Mouse (Mus musculus) ovary, adult 2 months (tissue): Measurements from ENCODE around the gene Olfr504. TPM values are rescaled to one million over a fixed set of nuclear protein-coding genes. Genes with fewer than 3 reads are reported as not detected.

ENCODE experiments used
- polyA plus RNA-seq: library from polyadenylated mRNA; depleted of rRNA; stranded (reverse); fragments of >200 nt; gene quantifications from 2 replicates; pipeline ENCODE4 v1.2.3, GENCODE M21; 2012; rRNA removed

Olfr504 gene
- not detected in 2 replicates for polyA plus RNA-seq

DNA sequence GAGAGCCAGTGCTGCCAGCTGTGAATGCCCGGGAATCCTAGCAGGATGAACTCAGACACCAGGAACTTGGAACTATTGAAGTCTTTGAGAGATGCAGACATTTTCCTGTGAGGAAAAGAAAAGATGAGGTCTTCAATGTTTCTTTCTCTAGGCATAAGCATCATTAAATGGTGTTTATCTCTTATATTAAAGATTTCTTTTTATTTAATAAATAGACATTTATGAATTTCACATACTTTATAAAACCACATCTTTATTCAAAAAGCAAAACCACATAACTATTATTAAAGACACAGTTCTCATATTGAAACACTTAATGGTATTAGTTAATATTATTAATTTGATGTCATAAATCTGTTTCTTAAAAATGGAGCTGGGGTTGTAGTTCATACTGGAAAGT, at the start of gene Olfr504:
Gene Olfr504 (minus strand): TSS at position 101 of the 400 bp plus-strand sequence.

DNA sequence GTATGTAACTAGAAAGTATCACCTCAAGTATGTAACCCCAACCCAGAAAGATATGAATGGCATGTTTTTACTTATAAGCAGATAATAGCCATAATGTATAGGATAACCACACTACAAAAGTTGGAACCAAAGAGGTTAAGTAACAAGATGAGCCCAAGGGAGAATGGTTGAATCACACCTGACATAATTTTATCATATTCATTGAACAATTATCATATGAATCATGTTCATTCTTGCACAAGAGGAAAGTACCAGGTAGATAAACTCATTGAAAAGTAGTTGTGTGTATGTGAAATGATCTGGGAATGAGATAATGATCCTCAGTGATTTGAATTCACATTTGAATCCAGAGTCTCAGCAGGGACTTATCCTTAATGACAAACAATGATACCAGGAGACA, 44.9 kb upstream of the Olfr504 start, which contains the start of gene Olfr506:
Gene Olfr506 (plus strand): TSS at position 301 of the 400 bp plus-strand sequence.

DNA sequence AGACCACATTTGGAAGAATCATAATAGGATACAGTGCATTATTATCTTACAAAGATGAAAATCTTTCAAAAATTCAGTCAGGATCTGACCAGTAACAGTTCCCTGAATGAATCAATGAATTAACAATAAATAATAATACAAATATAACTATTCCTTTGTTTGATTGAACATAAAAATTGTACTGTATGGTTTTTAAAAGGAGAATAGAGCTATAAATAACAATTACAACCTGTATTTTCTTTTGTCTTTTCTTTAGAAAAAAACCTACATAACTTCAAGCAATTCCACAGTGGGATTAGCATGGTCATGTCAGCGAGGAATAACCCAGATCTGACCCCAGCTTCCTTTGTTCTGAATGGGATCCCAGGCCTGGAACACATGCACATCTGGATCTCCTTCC, 21.4 kb downstream of the Olfr504 start, which contains the start of gene Olfr503:
Gene Olfr503 (plus strand): TSS at position 301 of the 400 bp plus-strand sequence.

GRCm38 (mm10) chr7:108524965-108525364, 40.6 kb downstream of the Olfr504 start, which contains the start of gene Olfr502:
Gene Olfr502, minus strand, starts transcription at chr7:108525065.

Other genes starting within 250 kb of the Olfr504 start
- gene Olfr492, start 242.1 kb downstream of the Olfr504 start, polyA plus RNA-seq, result not detected in 2 replicates
- not detected in 2 replicates for gene Olfr493, start 218.8 kb downstream of the Olfr504 start, polyA plus RNA-seq
- gene Olfr494, start 200.5 kb downstream of the Olfr504 start, polyA plus RNA-seq, result not detected in 2 replicates
- gene Olfr495, start 172.6 kb downstream of the Olfr504 start, polyA plus RNA-seq, result not detected in 2 replicates
- not detected in 2 replicates for gene Olfr497, start 145.4 kb downstream of the Olfr504 start, polyA plus RNA-seq
- not detected in 2 replicates for gene Olfr498, start 100.5 kb downstream of the Olfr504 start, polyA plus RNA-seq
- gene Olfr502, start 40.7 kb downstream of the Olfr504 start, polyA plus RNA-seq, result not detected in 2 replicates
- not detected in 2 replicates for gene Olfr503, start 21.3 kb downstream of the Olfr504 start, polyA plus RNA-seq
- not detected in 2 replicates for gene Olfr506, start 45.0 kb upstream of the Olfr504 start, polyA plus RNA-seq
- gene Olfr507, start 56.0 kb upstream of the Olfr504 start, polyA plus RNA-seq, result not detected in 2 replicates
- gene Olfr508, start 64.2 kb upstream of the Olfr504 start, polyA plus RNA-seq, result not detected in 2 replicates
- gene Olfr509, start 86.1 kb upstream of the Olfr504 start, polyA plus RNA-seq, result not detected in 2 replicates
- gene Olfr510, start 100.6 kb upstream of the Olfr504 start, polyA plus RNA-seq, result not detected in 2 replicates
- gene Olfr512, start 147.5 kb upstream of the Olfr504 start, polyA plus RNA-seq, result not detected in 2 replicates
- not detected in 2 replicates for gene Olfr513, start 185.2 kb upstream of the Olfr504 start, polyA plus RNA-seq